Mouse (Mus musculus) cerebellum, adult 2 months (tissue): ENCODE measurements around the gene Tsnax.

Source experiments
- CTCF ChIP-seq: fragments of 200-500 bp; IDR thresholded peaks from 2 replicates; pipeline ENCODE4 v1.5.1; 2011; ENCODE audit warnings: low read depth, mild to moderate bottlenecking, control low read depth, low read length, moderate library complexity, borderline replicate concordance; ENCODE audit not compliant: insufficient read depth
- POLR2A ChIP-seq: fragments of 200-500 bp; IDR thresholded peaks from 2 replicates; pipeline ENCODE4 v1.6.1; 2011; ENCODE audit warnings: low read length, control low read depth, borderline replicate concordance; ENCODE audit not compliant: insufficient read depth

DNA sequence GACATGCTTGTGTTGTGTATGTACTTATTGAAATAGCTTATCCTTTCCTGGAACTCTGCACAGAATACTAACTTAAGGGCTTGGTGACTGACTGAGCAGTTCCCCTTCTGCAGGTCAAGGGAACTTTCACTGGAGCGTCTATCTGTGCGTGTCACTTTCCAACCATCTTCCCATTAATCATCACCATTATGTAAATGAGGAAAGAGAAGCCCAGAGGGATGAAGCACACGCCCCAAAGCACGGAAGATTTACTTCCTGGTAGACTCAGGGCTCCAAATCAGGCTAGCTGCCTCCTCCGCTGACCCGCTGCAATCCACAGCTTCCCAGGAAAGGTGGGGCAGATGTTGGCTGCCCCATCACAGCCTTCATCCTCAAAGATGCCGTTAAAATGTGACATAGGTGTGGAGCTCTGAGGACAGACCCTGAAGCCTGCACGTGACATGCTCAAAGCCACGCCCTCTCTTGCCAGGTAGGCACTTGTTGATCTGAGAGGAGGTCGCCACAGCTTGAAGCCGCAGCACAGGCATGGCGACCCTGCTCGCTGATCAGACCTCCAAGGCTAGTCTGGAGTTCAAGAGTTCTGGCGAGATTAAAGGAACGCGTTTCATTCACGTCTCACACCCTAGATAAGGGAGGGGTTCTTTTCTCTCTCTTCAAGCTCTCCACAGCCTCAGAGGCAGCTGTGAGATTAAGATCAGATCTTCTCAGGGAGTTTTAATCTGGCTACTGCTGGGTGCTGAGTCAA, 21.7 kb upstream of the Tsnax start:
- TF ChIP-seq CTCF = no peak
- no peak for TF ChIP-seq POLR2A
